Mouse (Mus musculus) thymus, adult 2 months (tissue): ENCODE measurements around the gene Xrcc4. TPM values are rescaled to one million over a fixed set of nuclear protein-coding genes. Genes with fewer than 3 reads are reported as not detected.
"Not testable (repeated sequence)": the region's sequence is repeated elsewhere in the genome, so short reads cannot be mapped to it uniquely, and the experiment has no call there.

Source experiments
- DNase-seq: peaks from one replicate; pipeline ENCODE4 v3.0.0; 2021
- H3K27ac ChIP-seq: fragments of 200-500 bp; 2 replicates; pipeline ENCODE4 v1.5.1; 2012; ENCODE audit warnings: low read length, control low read depth; ENCODE audit not compliant: control insufficient read depth, insufficient read depth
- H3K27me3 ChIP-seq: fragments of 200-500 bp; 2 replicates; pipeline ENCODE4 v1.6.1; 2012; ENCODE audit warnings: mild to moderate bottlenecking, low read length, moderate library complexity, mixed read lengths; ENCODE audit not compliant: control insufficient read depth, insufficient read depth
- H3K36me3 ChIP-seq: fragments of 200-500 bp; 2 replicates; pipeline ENCODE4 v1.6.1; 2012; ENCODE audit warnings: mild to moderate bottlenecking, low read length, moderate library complexity; ENCODE audit not compliant: control insufficient read depth, insufficient read depth
- H3K4me1 ChIP-seq: fragments of 200-500 bp; replicated peaks from 2 replicates; pipeline ENCODE4 v1.6.1; 2012; ENCODE audit warnings: low read length; ENCODE audit not compliant: control insufficient read depth, insufficient read depth
- H3K4me3 ChIP-seq: fragments of 200-500 bp; 2 replicates; pipeline ENCODE4 v1.5.1; 2012; ENCODE audit warnings: mild to moderate bottlenecking, low read length, control low read depth, moderate library complexity; ENCODE audit not compliant: control insufficient read depth, insufficient read depth
- CTCF ChIP-seq: fragments of 200-500 bp; IDR thresholded peaks from 2 replicates; pipeline ENCODE4 v1.5.1; 2012; ENCODE audit warnings: mild to moderate bottlenecking, control low read depth, low read length, moderate library complexity, borderline replicate concordance; ENCODE audit not compliant: control insufficient read depth, poor library complexity, insufficient read depth; ENCODE audit errors: extremely low read depth
- POLR2A ChIP-seq: fragments of 200-500 bp; IDR thresholded peaks from 2 replicates; pipeline ENCODE4 v1.6.1; 2012; ENCODE audit warnings: mild to moderate bottlenecking, low read length, control low read depth, moderate library complexity; ENCODE audit not compliant: control insufficient read depth, poor library complexity, insufficient read depth; ENCODE audit errors: extremely low read depth
- WGBS: fragments of 180-500 bp; shearing (Covaris S2); methylation state at CpG from one replicate; pipeline ENCODE4 v1.1.7; 2018; 5-methylcytosine and 5-hydroxymethylcytosine counted together
- polyA plus RNA-seq: library from polyadenylated mRNA; depleted of rRNA; stranded (reverse); fragments of >200 nt; gene quantifications from 2 replicates; pipeline ENCODE4 v1.2.3, GENCODE M21; 2012

Gene Xrcc4
- polyA plus RNA-seq, 1 experiment: 1.9 TPM

DNA sequence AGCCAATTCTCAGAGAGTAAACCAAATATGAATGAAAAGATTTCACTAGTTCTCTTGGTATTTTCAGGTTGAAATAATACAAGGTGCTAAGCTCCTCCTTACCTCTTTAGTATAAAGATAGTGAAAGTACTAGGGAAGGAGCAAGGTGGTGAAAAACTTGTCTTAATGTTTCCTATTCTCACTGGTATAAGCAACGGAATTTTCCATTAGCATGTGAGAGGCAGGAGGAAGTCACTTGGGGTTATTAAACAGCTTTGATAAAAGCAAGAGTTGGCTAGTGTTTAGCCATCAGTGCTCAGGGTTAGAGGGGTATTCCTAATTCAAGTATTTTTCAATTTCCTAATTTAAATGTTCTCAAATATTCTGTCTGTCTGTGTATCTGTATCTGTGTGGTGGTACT, 322.9 kb downstream of the Xrcc4 start:
- no peak overlapping the region for H3K4me3 ChIP-seq
- H3K27me3 ChIP-seq: no peaks in the 10 kb centered on the region
- DNase-seq: no peak
- WGBS: 50% methylated on average over 1 of the region's 1 CpGs
- H3K36me3 ChIP-seq: no peaks in the 10 kb centered on the region
- TF ChIP-seq POLR2A (no peak), CTCF (no peak)
- no peaks in the 10 kb centered on the region for H3K4me1 ChIP-seq
- H3K27ac ChIP-seq: no peak overlapping the region

DNA sequence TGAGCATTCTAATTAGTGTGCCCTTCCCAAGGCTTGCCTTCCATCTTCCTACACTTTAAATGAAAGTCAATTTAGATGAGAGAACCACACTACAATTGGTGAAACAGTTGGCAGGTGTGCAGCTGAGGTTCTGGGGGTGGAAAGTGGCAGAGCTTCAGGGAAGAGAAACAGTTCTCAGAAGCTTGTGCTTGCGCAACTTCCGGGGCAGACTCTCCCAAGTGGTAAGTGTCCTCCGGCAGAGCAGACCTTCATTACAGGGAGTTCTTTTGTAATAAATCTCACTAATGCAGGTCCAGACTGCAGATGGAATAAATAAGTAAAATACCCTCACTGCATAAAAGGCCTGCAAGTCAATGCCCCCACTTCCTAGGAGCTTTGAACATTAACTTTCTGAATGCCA, 323.4 kb downstream of the Xrcc4 start:
- Histone ChIP-seq H3K4me1 (no peaks in the 10 kb centered on the region), H3K27ac (no peak overlapping the region), H3K4me3 (no peak overlapping the region), H3K36me3 (no peaks in the 10 kb centered on the region), H3K27me3 (no peaks in the 10 kb centered on the region)
- DNase-seq: no peak
- TF ChIP-seq CTCF (no peak), POLR2A (no peak)
- 65% methylated on average over 3 of the region's 3 CpGs for WGBS

DNA sequence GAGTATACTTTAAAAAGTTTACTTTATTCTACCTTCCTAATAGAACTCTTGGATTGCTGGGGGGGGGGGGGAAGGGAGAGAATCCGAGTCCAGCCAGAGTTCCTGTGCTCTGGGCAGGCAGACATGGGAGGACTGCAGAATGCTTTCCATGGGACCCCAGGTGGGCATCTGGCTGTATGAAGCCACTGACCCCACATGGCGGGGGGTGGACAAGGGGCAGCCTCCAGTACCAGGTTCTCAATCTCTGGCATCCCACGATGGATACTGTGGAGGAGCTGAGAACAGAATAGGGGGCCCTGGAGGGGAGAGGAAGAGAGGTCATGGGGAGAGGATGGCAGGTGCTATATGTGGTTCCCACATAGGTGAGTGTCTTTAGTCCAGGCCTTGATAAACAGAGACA, 327.1 kb downstream of the Xrcc4 start:
- Histone ChIP-seq H3K36me3 (no peaks in the 10 kb centered on the region), H3K27ac (no peak overlapping the region), H3K4me3 (no peak overlapping the region), H3K27me3 (no peaks in the 10 kb centered on the region), H3K4me1 (no peaks in the 10 kb centered on the region)
- TF ChIP-seq POLR2A (no peak), CTCF (no peak)
- 81% methylated on average over 3 of the region's 3 CpGs for WGBS
- DNase-seq: no peak

DNA sequence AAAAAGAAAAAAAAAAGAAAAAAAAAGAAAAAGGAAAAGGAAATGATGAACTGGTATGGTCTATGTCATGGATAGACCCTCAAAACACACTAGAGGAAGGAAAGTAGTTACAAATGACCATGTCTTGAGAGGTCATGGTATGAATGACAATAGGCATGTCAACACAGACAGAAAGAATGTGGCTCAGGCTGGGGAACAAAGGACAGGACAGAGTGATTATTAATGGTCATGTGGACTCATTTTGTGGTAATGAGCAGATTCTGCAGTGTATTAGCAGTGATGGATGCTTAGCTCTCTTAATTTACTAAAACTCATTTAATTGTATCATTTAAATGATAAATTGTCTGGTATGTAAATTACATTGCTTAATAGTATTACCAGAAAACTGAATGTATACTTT, 333.1 kb downstream of the Xrcc4 start:
- Histone ChIP-seq H3K36me3 (no peaks in the 10 kb centered on the region), H3K27me3 (no peaks in the 10 kb centered on the region), H3K27ac (no peak overlapping the region), H3K4me3 (no peak overlapping the region), H3K4me1 (no peaks in the 10 kb centered on the region)
- no peak for TF ChIP-seq POLR2A
- no peak for TF ChIP-seq CTCF
- no peak for DNase-seq

DNA sequence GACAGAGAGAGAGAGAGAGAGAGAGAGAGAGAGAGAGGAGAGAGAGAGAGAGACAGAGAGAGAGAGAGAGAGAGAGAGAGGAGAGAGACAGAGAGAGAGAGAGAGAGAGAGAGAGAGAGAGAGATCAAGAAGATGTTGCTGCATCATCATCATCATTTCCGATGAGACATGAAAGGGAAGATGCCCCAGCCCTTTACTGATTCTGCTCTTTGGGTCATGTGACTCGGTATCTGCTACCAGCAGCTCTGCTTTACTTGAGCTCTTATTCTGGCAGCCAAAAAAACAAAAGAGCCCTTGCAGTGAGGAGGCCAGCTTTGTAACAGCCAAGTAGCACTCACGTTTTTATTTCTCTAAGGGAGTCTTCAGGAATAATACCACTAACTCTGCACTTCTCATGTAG, 338.8 kb downstream of the Xrcc4 start:
- not testable (repeated sequence) for DNase-seq, H3K27me3 ChIP-seq, H3K36me3 ChIP-seq, H3K4me1 ChIP-seq, H3K4me3 ChIP-seq, H3K27ac ChIP-seq
- WGBS: 36% methylated on average over 3 of the region's 3 CpGs

DNA sequence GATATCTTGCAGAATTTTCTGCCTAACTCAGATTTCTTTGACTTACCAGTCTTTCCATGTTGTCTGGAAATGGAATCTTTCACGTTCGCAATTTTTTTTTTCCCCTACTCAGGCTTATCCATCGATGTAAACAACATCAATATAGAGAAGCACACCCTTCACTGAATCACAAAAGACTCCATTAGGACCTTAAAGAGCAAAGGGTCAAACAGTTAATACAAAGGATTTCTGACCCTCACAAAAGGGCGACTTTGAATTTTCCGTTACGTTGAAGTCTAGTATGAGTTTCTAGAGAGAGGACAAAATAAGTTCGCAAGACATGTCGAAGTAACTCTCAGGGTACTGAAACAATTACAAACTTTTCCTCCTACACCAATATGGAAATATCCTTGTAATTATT, 346.2 kb downstream of the Xrcc4 start:
- H3K4me3 ChIP-seq: no peak overlapping the region
- WGBS: 41% methylated on average over 8 of the region's 8 CpGs
- no peak for DNase-seq
- H3K4me1 ChIP-seq: peaks cover 14% of the 10 kb centered on the region
- no peaks in the 10 kb centered on the region for H3K36me3 ChIP-seq
- TF ChIP-seq CTCF: no peak
- TF ChIP-seq POLR2A: no peak
- H3K27me3 ChIP-seq: peaks cover 13% of the 10 kb centered on the region
- no peak overlapping the region for H3K27ac ChIP-seq

DNA sequence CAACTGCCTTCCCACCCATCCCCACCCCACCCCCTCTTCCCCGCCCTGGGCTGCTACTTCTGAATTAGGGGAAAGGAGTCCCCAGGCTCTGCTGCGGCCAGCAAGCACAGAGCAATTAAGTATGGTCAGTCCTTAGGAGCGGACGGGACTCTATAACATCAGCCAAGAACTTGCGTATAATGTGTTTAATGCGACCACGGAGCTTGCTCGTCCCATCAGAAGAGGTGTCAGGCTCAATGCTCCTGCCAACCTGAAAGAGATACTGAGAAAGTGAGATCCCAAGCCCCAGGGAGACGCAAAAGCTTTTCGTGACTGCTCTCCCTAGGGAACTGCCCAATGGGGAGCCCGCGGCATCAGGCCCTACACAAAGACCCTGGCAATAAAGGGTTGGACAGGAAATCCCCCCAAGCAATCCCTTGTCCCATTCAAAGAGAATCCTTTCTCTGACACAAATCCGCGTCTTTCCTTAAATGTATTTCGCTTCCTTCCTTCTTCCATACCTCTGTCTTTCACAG, 346.7 kb downstream of the Xrcc4 start:
- no peak overlapping the region for H3K27ac ChIP-seq
- no peak for DNase-seq
- H3K4me3 ChIP-seq: no peak overlapping the region
- no peaks in the 10 kb centered on the region for H3K36me3 ChIP-seq
- WGBS: 16% methylated on average over 15 of the region's 15 CpGs
- no peak for TF ChIP-seq CTCF
- no peak for TF ChIP-seq POLR2A
- H3K4me1 ChIP-seq: peaks cover 14% of the 10 kb centered on the region
- H3K27me3 ChIP-seq: peaks cover 13% of the 10 kb centered on the region
